In the genomic region with DNA sequence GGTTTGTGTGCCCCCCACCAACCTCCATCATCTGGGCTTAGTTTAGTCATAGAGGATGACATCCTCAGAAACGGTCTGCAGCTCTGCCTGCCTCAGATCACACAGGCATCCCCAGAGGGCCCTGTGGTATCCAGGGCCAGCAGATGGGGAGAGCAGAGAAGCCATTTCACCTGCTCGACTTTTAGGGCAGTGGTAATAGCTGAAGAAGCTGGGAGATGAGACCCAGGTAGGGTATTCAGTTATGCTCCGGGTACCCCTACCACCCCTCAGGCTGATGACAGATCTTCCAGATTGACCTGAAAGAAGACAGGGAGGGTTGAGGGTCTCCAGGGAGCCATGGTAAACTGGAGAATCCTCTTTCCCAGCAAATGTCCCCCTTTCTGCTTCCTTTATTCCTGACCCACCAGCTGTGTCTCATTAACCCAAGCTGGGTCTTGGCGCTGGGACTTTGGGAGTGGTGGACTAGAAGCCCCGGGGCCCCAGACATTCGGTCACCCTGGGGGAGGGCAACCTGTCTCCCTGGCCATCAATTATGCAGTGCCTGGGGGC, we compare ENCODE assay signal across 8 mouse cellular contexts. TPM values are rescaled to one million over a fixed set of nuclear protein-coding genes. Genes with fewer than 3 reads are reported as not detected.
A peak's percentile ranks its signal among the peaks of the same experiment; 100 is the strongest.
DNase-seq lines count a peak whose midpoint lies in the region; ATAC-seq lines count a peak whose summit lies in the region.

No protein-coding gene starts in this region.

- H3K36me3 ChIP-seq in embryonic facial prominence, embryonic 14.5 days (ENCODE audit: control insufficient read depth, insufficient read depth, low read length) = peaks cover 9% of the 10 kb centered on the region; the same call in 1 of the 2 replicates
- peaks cover 13% of the 10 kb centered on the region; the same call in 1 of the 2 replicates for H3K36me3 ChIP-seq in neural tube, embryonic 15.5 days

- DNase-seq in kidney, postnatal 14 days = peak; percentile 56
- DNase-seq in kidney, adult 9 months = no peak
- DNase-seq in embryonic facial prominence, embryonic 14.5 days (ENCODE audit: low spot score) = no peak
- DNase-seq in kidney, postnatal 4 days = peak; percentile 55 to 66
- DNase-seq in gastrocnemius, adult 8-10 months (ENCODE audit: low spot score in 2 of 2) = no peak
- DNase-seq in thymus, postnatal 36 days = no peak

- peak overlapping the region; percentile 89 for H3K27ac ChIP-seq in embryonic facial prominence, embryonic 14.5 days (replicated peaks; ENCODE audit: low read depth, low read length)
- peak overlapping the region; percentile 92 for H3K27ac ChIP-seq in neural tube, embryonic 15.5 days (replicated peaks)

- H3K4me3 ChIP-seq in embryonic facial prominence, embryonic 14.5 days (ENCODE audit: low read depth, low read length) = peak overlapping the region; percentile 68
- peak overlapping the region; percentile 67 for H3K4me3 ChIP-seq in neural tube, embryonic 15.5 days (replicated peaks)

- H3K4me1 ChIP-seq in embryonic facial prominence, embryonic 14.5 days (ENCODE audit: control insufficient read depth, insufficient read depth, low read length) = peaks cover 28% of the 10 kb centered on the region
- H3K4me1 ChIP-seq in neural tube, embryonic 15.5 days = peaks cover 75% of the 10 kb centered on the region

- H3K9me3 ChIP-seq in embryonic facial prominence, embryonic 14.5 days (ENCODE audit: control insufficient read depth, low read length) = no peaks in the 10 kb centered on the region
- no peaks in the 10 kb centered on the region for H3K9me3 ChIP-seq in neural tube, embryonic 15.5 days (replicated peaks)

- peak overlapping the region; percentile 86 for H3K4me2 ChIP-seq in embryonic facial prominence, embryonic 14.5 days (ENCODE audit: low read depth, low read length)
- H3K4me2 ChIP-seq in neural tube, embryonic 15.5 days = peak overlapping the region; percentile 87

- H3K27me3 ChIP-seq in embryonic facial prominence, embryonic 14.5 days (replicated peaks; ENCODE audit: control insufficient read depth, insufficient read depth, low read length) = no peaks in the 10 kb centered on the region
- H3K27me3 ChIP-seq in neural tube, embryonic 15.5 days (replicated peaks) = no peaks in the 10 kb centered on the region

- no peak for ATAC-seq in embryonic facial prominence, embryonic 14.5 days (ENCODE audit: low read depth)
- no peak for ATAC-seq in neural tube, embryonic 15.5 days (ENCODE audit: low FRiP score)
- no peak for ATAC-seq in erythroid progenitor cell, adult 5-6 weeks (replicated peaks; ENCODE audit: low FRiP score, poor library complexity, severe bottlenecking)

- WGBS in embryonic facial prominence, embryonic 14.5 days = 6% methylated on average over 5 of the region's 6 CpGs
- WGBS in neural tube, embryonic 15.5 days = 5% methylated on average over 6 of the region's 6 CpGs

- peak overlapping the region; percentile 70 for H3K9ac ChIP-seq in embryonic facial prominence, embryonic 14.5 days (ENCODE audit: low read depth, low read length)
- H3K9ac ChIP-seq in neural tube, embryonic 15.5 days (replicated peaks) = peak overlapping the region; percentile 67; the same call in 1 of the 2 replicates

RNA-seq across cellular contexts. Expression of a gene that starts 5.5 kb away (rescaled TPM):
- 13.0 and 15.8 TPM in 2 replicates for polyA plus RNA-seq in embryonic facial prominence, embryonic 14.5 days (2014; fragmentation: Nextera tagmentation; extraction: Ambion mirVana)
- 49.1 and 57.4 TPM in 2 replicates for polyA plus RNA-seq in neural tube, embryonic 15.5 days (2015; fragmentation: Nextera tagmentation; extraction: Ambion mirVana)
- total RNA-seq in gastrocnemius, adult 8-10 months (2022) = 1 to 10 TPM in 3 of 4 experiments, under 1 TPM in 1; 0.68 to 1.9 (median 1.5) TPM
- total RNA-seq in erythroid progenitor cell, adult 5-6 weeks (2015; ENCODE audit: low replicate concordance) = 0.72 TPM in 1 of 2 replicates, not detected in the other
- 2.6 TPM in 1 of 2 replicates, not detected in the other for total RNA-seq in erythroid progenitor cell, adult 5-6 weeks (2017; ENCODE audit: low replicate concordance)

RNA-seq across cellular contexts. Expression of a gene that starts 6.6 kb away (rescaled TPM):
- polyA plus RNA-seq in embryonic facial prominence, embryonic 14.5 days (2014; fragmentation: Nextera tagmentation; extraction: Ambion mirVana) = 68.5 and 79.0 TPM in 2 replicates
- polyA plus RNA-seq in neural tube, embryonic 15.5 days (2015; fragmentation: Nextera tagmentation; extraction: Ambion mirVana) = 93.7 and 98.4 TPM in 2 replicates
- total RNA-seq in gastrocnemius, adult 8-10 months (2022) = 10 to 100 TPM; 29.0 to 40.3 (median 35.2) TPM
- total RNA-seq in erythroid progenitor cell, adult 5-6 weeks (2015; ENCODE audit: low replicate concordance) = 11.5 and 19.7 TPM in 2 replicates
- 11.9 and 20.4 TPM in 2 replicates for total RNA-seq in erythroid progenitor cell, adult 5-6 weeks (2017; ENCODE audit: low replicate concordance)

RNA-seq across cellular contexts. Expression of a gene that starts 7.8 kb away (rescaled TPM):
- polyA plus RNA-seq in embryonic facial prominence, embryonic 14.5 days (2014; fragmentation: Nextera tagmentation; extraction: Ambion mirVana) = 3.2 and 5.2 TPM in 2 replicates
- polyA plus RNA-seq in neural tube, embryonic 15.5 days (2015; fragmentation: Nextera tagmentation; extraction: Ambion mirVana) = 6.2 and 6.4 TPM in 2 replicates
- not detected for total RNA-seq in gastrocnemius, adult 8-10 months (2022)
- total RNA-seq in erythroid progenitor cell, adult 5-6 weeks (2015; ENCODE audit: low replicate concordance) = not detected in 2 replicates
- total RNA-seq in erythroid progenitor cell, adult 5-6 weeks (2017; ENCODE audit: low replicate concordance) = not detected in 2 replicates

RNA-seq across cellular contexts. Expression of a gene that starts 13.4 kb away (rescaled TPM):
- 2.0 and 2.2 TPM in 2 replicates for polyA plus RNA-seq in embryonic facial prominence, embryonic 14.5 days (2014; fragmentation: Nextera tagmentation; extraction: Ambion mirVana)
- 13.9 and 14.0 TPM in 2 replicates for polyA plus RNA-seq in neural tube, embryonic 15.5 days (2015; fragmentation: Nextera tagmentation; extraction: Ambion mirVana)
- 1 to 10 TPM in 2 of 4 experiments, under 1 TPM in 2; 0.82 to 1.5 (median 1.1) TPM for total RNA-seq in gastrocnemius, adult 8-10 months (2022)
- 9.2 and 12.6 TPM in 2 replicates for total RNA-seq in erythroid progenitor cell, adult 5-6 weeks (2015; ENCODE audit: low replicate concordance)
- total RNA-seq in erythroid progenitor cell, adult 5-6 weeks (2017; ENCODE audit: low replicate concordance) = 3.3 TPM in 1 of 2 replicates, not detected in the other

RNA-seq across cellular contexts. Expression of a gene that starts 41.0 kb away (rescaled TPM):
- polyA plus RNA-seq in embryonic facial prominence, embryonic 14.5 days (2014; fragmentation: Nextera tagmentation; extraction: Ambion mirVana) = 276 and 279 TPM in 2 replicates
- polyA plus RNA-seq in neural tube, embryonic 15.5 days (2015; fragmentation: Nextera tagmentation; extraction: Ambion mirVana) = 117 and 143 TPM in 2 replicates
- total RNA-seq in gastrocnemius, adult 8-10 months (2022) = 100 to 1,000 TPM; 379 to 451 (median 385) TPM
- total RNA-seq in erythroid progenitor cell, adult 5-6 weeks (2015; ENCODE audit: low replicate concordance) = 405 and 484 TPM in 2 replicates
- total RNA-seq in erythroid progenitor cell, adult 5-6 weeks (2017; ENCODE audit: low replicate concordance) = 185 and 238 TPM in 2 replicates

Comparison
In these comparisons a context has a peak if more than half of its experiments do, and no peak if none do; other contexts are left out.
1. DNase-seq: peak in kidney, postnatal 14 days (single experiment) and kidney, postnatal 4 days (2 of 2); none in kidney, adult 9 months (single experiment), embryonic facial prominence, embryonic 14.5 days (single experiment), gastrocnemius, adult 8-10 months (0 of 2) and thymus, postnatal 36 days (0 of 2).